Mouse (Mus musculus): ENCODE data around the gene Rbm20. TPM values are rescaled to one million over a fixed set of nuclear protein-coding genes. Genes with fewer than 3 reads are reported as not detected.

The Rbm20 gene
- total and polyA plus RNA-seq, 3 experiments: 37.3 to 58.6 TPM; not detected in 1

GRCm38 (mm10) chr19:53881786-53882185, 204.7 kb downstream of the Rbm20 start:
- H3K79me2 ChIP-seq (ENCODE audit: control insufficient read depth, insufficient read depth, low read length, poor library complexity): no peaks in the 10 kb centered on the region
- H3K4me1 ChIP-seq (ENCODE audit: control insufficient read depth in 1 of 2, insufficient read depth in 2 of 2, low read length in 2 of 2): peaks cover 12 to 13% of the 10 kb centered on the region in 2 experiments
- H3K4me3 ChIP-seq (ENCODE audit: control insufficient read depth in 1 of 2, insufficient read depth in 1 of 2, low read depth in 2 of 2, low read length in 2 of 2): no peak overlapping the region
- H3K36me3 ChIP-seq (ENCODE audit: control insufficient read depth in 1 of 2, insufficient read depth in 2 of 2, low read length in 2 of 2): peaks cover 0 to 7% of the 10 kb centered on the region in 2 experiments; a peak in 2 of 4 replicates
- no peaks in the 10 kb centered on the region for H3K27me3 ChIP-seq (ENCODE audit: control insufficient read depth in 1 of 2, insufficient read depth in 2 of 2, low read length in 2 of 2)
- no peak overlapping the region for H3K9ac ChIP-seq (ENCODE audit: control insufficient read depth, low read depth, low read length, poor library complexity, severe bottlenecking)
- DNase-seq (ENCODE audit: low read depth, low spot score): no peak
- no peaks in the 10 kb centered on the region for H3K9me3 ChIP-seq (replicated peaks; ENCODE audit: insufficient read depth, low read length)
- TF ChIP-seq JUND (IDR thresholded peaks at IDR 0.05; ENCODE audit: low read depth, low read length) (no peak), ELF1 (IDR thresholded peaks at IDR 0.05; ENCODE audit: low read depth, low read length) (no peak), GABPA (IDR thresholded peaks at IDR 0.05; ENCODE audit: low read depth, low read length) (no peak), ZC3H11A (IDR thresholded peaks at IDR 0.05; ENCODE audit: low read depth, low read length) (no peak), EP300 (IDR thresholded peaks at IDR 0.05; ENCODE audit: low read depth in 1 of 2, low read length in 2 of 2) (no peak), MYB (IDR thresholded peaks at IDR 0.05; ENCODE audit: low read depth, low read length) (no peak), TBP (IDR thresholded peaks at IDR 0.05; ENCODE audit: low read depth, low read length) (no peak), CTCF (IDR thresholded peaks at IDR 0.05 in 2 of 3, conservative IDR thresholded peaks at IDR 0.05 in 1 of 3; ENCODE audit: control insufficient read depth in 1 of 3, insufficient read depth in 1 of 3, low read depth in 2 of 3, low read length in 3 of 3, poor library complexity in 1 of 3, severe bottlenecking in 1 of 3) (no peak), POLR2AphosphoS5 (IDR thresholded peaks at IDR 0.05; ENCODE audit: borderline replicate concordance, low read depth, low read length) (no peak), ZKSCAN1 (IDR thresholded peaks at IDR 0.05; ENCODE audit: low read depth, low read length) (no peak), MYC (IDR thresholded peaks at IDR 0.05; ENCODE audit: low read depth, low read length) (no peak), USF1 (IDR thresholded peaks at IDR 0.05; ENCODE audit: low read depth, low read length) (no peak), POLR2A (IDR thresholded peaks at IDR 0.05; ENCODE audit: control insufficient read depth in 1 of 2, insufficient read depth in 1 of 2, low read depth in 1 of 2, low read length in 2 of 2, poor library complexity in 1 of 2) (no peak), ZNF384 (IDR thresholded peaks at IDR 0.05; ENCODE audit: low read depth, low read length) (no peak), ZMIZ1 (IDR thresholded peaks at IDR 0.05; ENCODE audit: low read depth, low read length) (no peak)
- no peak overlapping the region for H3K27ac ChIP-seq (ENCODE audit: control insufficient read depth, low read depth, low read length)

- H3K4me1 ChIP-seq (ENCODE audit: control insufficient read depth in 1 of 2, insufficient read depth in 2 of 2, low read length in 2 of 2): peaks cover 39 to 42% of the 10 kb centered on the region in 2 experiments
- no peak overlapping the region for H3K27ac ChIP-seq (ENCODE audit: control insufficient read depth, low read depth, low read length)
- TF ChIP-seq NELFE (IDR thresholded peaks at IDR 0.05; ENCODE audit: low read depth, low read length) (no peak), NRF1 (IDR thresholded peaks at IDR 0.05; ENCODE audit: insufficient read depth, low read depth, low read length, poor library complexity, severe bottlenecking) (no peak), BHLHE40 (IDR thresholded peaks at IDR 0.05; ENCODE audit: borderline replicate concordance, low read depth, low read length) (no peak), E2F4 (IDR thresholded peaks at IDR 0.05; ENCODE audit: borderline replicate concordance, low read depth, low read length) (no peak), SIN3A (IDR thresholded peaks at IDR 0.05; ENCODE audit: low read length) (no peak), MXI1 (IDR thresholded peaks at IDR 0.05; ENCODE audit: low read depth, low read length) (no peak), JUND (IDR thresholded peaks at IDR 0.05; ENCODE audit: low read depth, low read length) (no peak), RAD21 (IDR thresholded peaks at IDR 0.05; ENCODE audit: low read depth, low read length) (no peak), TCF12 (IDR thresholded peaks at IDR 0.05; ENCODE audit: low read depth, low read length) (no peak), SMC3 (IDR thresholded peaks at IDR 0.05; ENCODE audit: low read depth, low read length) (no peak), USF1 (IDR thresholded peaks at IDR 0.05; ENCODE audit: low read depth, low read length) (no peak), POLR2A (IDR thresholded peaks at IDR 0.05; ENCODE audit: control insufficient read depth in 1 of 2, insufficient read depth in 1 of 2, low read depth in 1 of 2, low read length in 2 of 2, poor library complexity in 1 of 2) (no peak), HCFC1 (IDR thresholded peaks at IDR 0.05; ENCODE audit: low read depth, low read length) (no peak), ZKSCAN1 (IDR thresholded peaks at IDR 0.05; ENCODE audit: low read depth, low read length) (no peak), ZNF384 (IDR thresholded peaks at IDR 0.05; ENCODE audit: low read depth, low read length) (no peak), MYC (IDR thresholded peaks at IDR 0.05; ENCODE audit: low read depth, low read length) (no peak), UBTF (IDR thresholded peaks at IDR 0.05; ENCODE audit: borderline replicate concordance, insufficient read depth, low read depth, low read length) (no peak)
- H3K36me3 ChIP-seq (ENCODE audit: control insufficient read depth in 1 of 2, insufficient read depth in 2 of 2, low read length in 2 of 2): peaks cover 0 to 42% of the 10 kb centered on the region in 2 experiments; a peak in 2 of 4 replicates
- H3K4me3 ChIP-seq (ENCODE audit: control insufficient read depth in 1 of 2, insufficient read depth in 1 of 2, low read depth in 2 of 2, low read length in 2 of 2): no peak overlapping the region
- no peaks in the 10 kb centered on the region for H3K79me2 ChIP-seq (ENCODE audit: control insufficient read depth, insufficient read depth, low read length, poor library complexity)
- H3K9ac ChIP-seq (ENCODE audit: control insufficient read depth, low read depth, low read length, poor library complexity, severe bottlenecking): no peak overlapping the region
- no peaks in the 10 kb centered on the region for H3K9me3 ChIP-seq (replicated peaks; ENCODE audit: insufficient read depth, low read length)
- DNase-seq (ENCODE audit: low read depth, low spot score): no peak
- H3K27me3 ChIP-seq (ENCODE audit: control insufficient read depth in 1 of 2, insufficient read depth in 2 of 2, low read length in 2 of 2): no peaks in the 10 kb centered on the region
Observed at GRCm38 (mm10) chr19:53885450-53885849, 208.3 kb downstream of the Rbm20 start.

Data from MEL (cell line).